Mouse (Mus musculus) ES-E14 (cell line): ENCODE results near the gene Lsm6.

Experiments
- CHD2 ChIP-seq: IDR thresholded peaks from 2 replicates; pipeline ENCODE4 v1.6.1; 2014; ENCODE audit warnings: mild to moderate bottlenecking, low read depth, low read length, inconsistent platforms
- HCFC1 ChIP-seq: IDR thresholded peaks from 2 replicates; pipeline ENCODE4 v1.6.1; 2012; ENCODE audit warnings: low read length, inconsistent platforms, borderline replicate concordance; ENCODE audit not compliant: insufficient read depth
- ZNF384 ChIP-seq: IDR thresholded peaks from 2 replicates; pipeline ENCODE4 v1.6.1; 2012; ENCODE audit warnings: low read depth, low read length, inconsistent platforms

DNA sequence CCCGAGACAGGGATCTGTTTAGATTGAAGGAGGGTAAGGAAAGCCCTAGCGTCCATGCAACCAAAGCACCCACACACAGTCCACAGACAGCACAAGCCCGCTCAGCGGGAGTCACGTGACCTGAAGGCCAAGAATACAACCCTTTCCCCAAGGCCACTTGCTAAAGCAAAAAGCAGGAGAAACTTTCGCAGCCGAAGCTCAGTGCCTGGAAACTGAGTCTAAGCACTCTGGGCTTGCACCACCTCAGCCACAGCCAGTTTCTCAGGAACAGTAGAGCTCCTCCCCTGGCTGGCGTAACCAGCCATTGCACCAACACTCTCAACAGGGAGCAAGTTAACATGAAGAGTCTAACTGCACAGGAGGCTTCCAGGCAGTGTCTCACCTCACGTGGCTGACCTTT lies 13.7 kb downstream of the Lsm6 start:
- TF ChIP-seq ZNF384: no peak
- TF ChIP-seq CHD2: no peak
- no peak for TF ChIP-seq HCFC1
